Mouse (Mus musculus) liver, embryonic 16.5 days (tissue): Measurements from ENCODE around the gene Slc35e2. TPM values are rescaled to one million over a fixed set of nuclear protein-coding genes. Genes with fewer than 3 reads are reported as not detected.
A peak's percentile ranks its signal among the peaks of the same experiment; 100 is the strongest.
"Not testable (repeated sequence)": the region's sequence is repeated elsewhere in the genome, so short reads cannot be mapped to it uniquely, and the experiment has no call there.

Source experiments
- ATAC-seq: fragments of 200-750 bp; cut with Nextera tagmentation; 2 replicates; pipeline ENCODE4 v1.8.0; 2017; ENCODE audit warnings: low read depth, mild to moderate bottlenecking, moderate number of reproducible peaks, moderate library complexity
- H3K27ac ChIP-seq: fragments of 300-500 bp; sonication (generic); 2 replicates; pipeline ENCODE4 v1.5.1; 2014; ENCODE audit warnings: mild to moderate bottlenecking, low read length
- H3K27me3 ChIP-seq: fragments of 300-500 bp; sonication (generic); 2 replicates; pipeline ENCODE4 v1.6.1; 2014; ENCODE audit warnings: low read depth, low read length, mixed read lengths; ENCODE audit not compliant: control insufficient read depth, insufficient read depth
- H3K36me3 ChIP-seq: fragments of 300-500 bp; sonication (generic); 2 replicates; pipeline ENCODE4 v1.6.1; 2014; ENCODE audit warnings: mild to moderate bottlenecking; ENCODE audit not compliant: control insufficient read depth, insufficient read depth
- H3K4me1 ChIP-seq: fragments of 300-500 bp; sonication (generic); 2 replicates; pipeline ENCODE4 v1.6.1; 2014; ENCODE audit warnings: low read depth, low read length, mixed read lengths; ENCODE audit not compliant: control insufficient read depth
- H3K4me2 ChIP-seq: fragments of 300-500 bp; sonication (generic); 2 replicates; pipeline ENCODE4 v1.6.1; 2014; ENCODE audit warnings: low read depth, low read length, mixed read lengths
- H3K4me3 ChIP-seq: fragments of 300-500 bp; sonication (generic); 2 replicates; pipeline ENCODE4 v1.5.1; 2014; ENCODE audit warnings: low read depth, mild to moderate bottlenecking, low read length
- H3K9ac ChIP-seq: fragments of 300-500 bp; sonication (generic); 2 replicates; pipeline ENCODE4 v1.6.1; 2014; ENCODE audit warnings: low read depth, low read length
- H3K9me3 ChIP-seq: fragments of 300-500 bp; sonication (generic); replicated peaks from 2 replicates; pipeline ENCODE4 v1.6.1; 2016; ENCODE audit warnings: low read length; ENCODE audit not compliant: control insufficient read depth
- WGBS: fragments of 180-500 bp; shearing (Covaris S2); extraction: QIAGEN DNeasy Blood & Tissue Kit; methylation state at CpG from one replicate; pipeline ENCODE4 v1.1.7; 2014; ENCODE audit not compliant: insufficient replicate concordance; 5-methylcytosine and 5-hydroxymethylcytosine counted together
- polyA plus RNA-seq: library from polyadenylated mRNA; unstranded; fragments of >200 nt; fragmentation: Nextera tagmentation; extraction: Ambion mirVana; gene quantifications from 2 replicates; pipeline ENCODE4 v1.2.1, GENCODE M21; 2015

Slc35e2 gene
- polyA plus RNA-seq, 1 experiment from 2014 or later: 6.4 TPM

DNA sequence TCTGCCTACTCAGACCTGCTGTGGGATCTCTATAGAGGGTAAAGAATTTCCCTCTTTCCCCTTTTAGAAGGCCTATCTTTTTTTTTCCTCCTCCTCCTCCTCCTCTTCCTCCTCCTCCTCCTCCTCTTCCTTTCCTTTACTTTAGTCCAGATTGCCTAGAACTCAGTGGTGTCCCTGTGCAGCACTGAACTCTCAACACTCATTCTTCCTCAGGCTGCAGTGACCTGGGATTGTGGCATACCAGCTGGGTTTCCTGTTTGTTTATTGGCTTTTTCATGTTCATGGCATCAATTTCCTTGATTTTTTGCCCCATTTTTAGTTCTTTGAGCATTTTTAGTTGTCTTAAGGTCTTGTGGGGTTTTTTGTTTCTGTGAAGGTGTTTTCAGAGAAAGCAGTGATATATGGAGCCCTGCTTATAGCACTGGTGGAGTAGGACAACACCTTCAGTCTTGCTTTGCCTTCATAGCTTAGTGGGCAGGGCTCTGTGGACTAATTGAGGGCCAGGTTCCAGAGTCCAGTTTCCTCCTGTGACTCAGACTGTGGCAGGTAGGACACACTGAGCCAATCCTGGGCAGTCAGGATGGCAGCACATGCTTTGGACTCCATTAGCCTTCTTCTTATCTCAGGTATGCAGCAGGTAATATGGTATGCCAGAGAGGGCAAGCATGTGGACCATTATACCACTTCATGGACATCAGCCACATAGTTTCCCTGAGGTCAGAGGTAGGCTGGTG, 34.7 kb downstream of the Slc35e2 start:
- Histone ChIP-seq H3K4me2 (no peak overlapping the region), H3K4me3 (no peak overlapping the region), H3K4me1 (no peaks in the 10 kb centered on the region), H3K27me3 (no peaks in the 10 kb centered on the region), H3K9me3 (no peaks in the 10 kb centered on the region), H3K27ac (no peak overlapping the region), H3K9ac (no peak overlapping the region), H3K36me3 (peaks cover 49% of the 10 kb centered on the region)
- ATAC-seq: no peak

DNA sequence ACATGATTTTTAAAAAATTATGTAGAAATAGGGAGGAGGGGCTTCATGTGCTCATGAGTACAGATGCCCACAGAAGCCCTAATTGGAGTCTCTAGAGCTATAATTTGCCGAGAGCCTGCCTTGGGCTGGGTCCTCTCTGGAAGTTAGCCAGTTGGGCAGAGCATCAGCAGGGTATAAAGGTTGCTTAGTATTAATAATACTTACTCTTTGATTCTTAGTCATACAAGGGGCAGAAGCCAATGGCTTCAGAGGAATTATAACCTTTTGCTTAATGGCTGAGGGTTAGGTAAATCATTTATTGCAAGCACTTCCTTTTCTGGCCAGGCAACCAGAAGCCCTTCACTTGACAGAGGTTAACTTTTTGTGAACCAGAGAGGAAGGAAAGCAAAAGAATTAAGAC, 42.3 kb downstream of the Slc35e2 start:
- Histone ChIP-seq H3K4me2 (no peak overlapping the region), H3K9ac (no peak overlapping the region), H3K27ac (no peak overlapping the region), H3K36me3 (peaks cover 58% of the 10 kb centered on the region), H3K27me3 (no peaks in the 10 kb centered on the region), H3K4me1 (no peaks in the 10 kb centered on the region), H3K9me3 (no peaks in the 10 kb centered on the region), H3K4me3 (no peak overlapping the region)
- no peak for ATAC-seq
- 91% methylated on average over 1 of the region's 1 CpGs for WGBS

DNA sequence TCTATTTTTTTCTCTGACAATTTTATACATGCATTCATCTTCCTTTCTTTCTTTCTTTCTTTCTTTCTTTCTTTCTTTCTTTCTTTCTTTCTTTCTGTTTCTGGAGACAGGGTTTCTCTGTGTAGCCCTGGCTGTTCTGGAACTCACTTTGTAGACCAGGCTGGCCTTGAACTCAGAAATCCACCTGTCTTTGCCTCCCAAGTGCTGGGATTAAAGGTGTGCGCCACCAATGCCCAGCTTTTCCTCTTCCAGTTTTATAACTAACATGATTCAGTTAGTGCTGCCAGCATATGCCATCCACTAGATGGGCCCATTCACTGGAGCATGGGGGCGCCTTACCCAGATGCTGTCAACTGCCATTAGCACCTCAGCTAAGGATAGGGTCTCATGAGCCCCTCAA, 44.1 kb downstream of the Slc35e2 start, which contains the start of gene Gm10563:
TSS of gene Gm10563 (minus strand) at position 101 of the 400 bp plus-strand sequence.
- H3K27me3 ChIP-seq, H3K9me3 ChIP-seq, H3K9ac ChIP-seq, H3K27ac ChIP-seq, H3K4me3 ChIP-seq, H3K4me1 ChIP-seq, H3K4me2 ChIP-seq, ATAC-seq: not testable (repeated sequence)
- peaks cover 63% of the 10 kb centered on the region for H3K36me3 ChIP-seq
- 85% methylated on average over 2 of the region's 2 CpGs for WGBS

DNA sequence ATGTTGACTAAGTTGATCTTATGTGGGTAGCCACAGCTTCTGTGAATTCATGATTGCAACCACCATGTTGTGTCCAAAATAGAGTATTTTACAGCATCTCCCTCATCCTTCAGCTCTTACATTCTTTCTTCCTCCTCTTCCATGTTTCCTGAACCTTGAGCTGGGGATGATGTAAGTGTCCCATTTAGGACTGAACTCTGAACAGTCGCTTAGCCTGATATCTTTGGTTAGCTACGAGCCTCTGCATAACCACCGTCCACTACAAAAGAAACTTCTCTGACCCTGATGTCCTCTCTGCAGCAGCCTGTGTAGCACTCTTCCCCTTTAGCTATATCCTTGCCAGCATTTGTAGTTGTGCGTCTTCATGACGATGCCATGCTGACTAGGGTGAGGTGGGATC, 44.5 kb downstream of the Slc35e2 start:
- H3K4me2 ChIP-seq: no peak overlapping the region
- no peak overlapping the region for H3K9ac ChIP-seq

DNA sequence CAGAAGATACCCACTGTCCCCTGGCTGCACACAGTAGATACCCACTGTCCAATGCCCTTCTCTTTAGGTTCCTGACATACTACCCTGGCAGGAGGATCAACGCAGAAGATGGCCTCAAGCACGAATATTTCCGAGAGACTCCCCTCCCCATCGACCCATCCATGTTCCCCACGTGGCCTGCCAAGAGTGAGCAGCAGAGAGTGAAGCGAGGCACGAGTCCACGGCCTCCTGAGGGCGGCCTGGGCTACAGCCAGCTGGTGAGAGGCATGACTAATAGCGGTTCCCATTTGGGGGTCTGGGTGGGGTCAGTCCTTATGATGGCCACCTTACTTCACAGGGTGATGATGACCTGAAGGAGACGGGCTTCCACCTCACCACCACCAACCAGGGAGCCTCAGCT, 48.1 kb downstream of the Slc35e2 start:
- Histone ChIP-seq H3K36me3 (peaks cover 32% of the 10 kb centered on the region), H3K9ac (no peak overlapping the region), H3K9me3 (no peaks in the 10 kb centered on the region), H3K27ac (no peak overlapping the region), H3K4me2 (no peak overlapping the region), H3K4me3 (no peak overlapping the region), H3K4me1 (peaks cover 13% of the 10 kb centered on the region), H3K27me3 (peaks cover 32% of the 10 kb centered on the region)
- WGBS: 80% methylated on average over 11 of the region's 11 CpGs
- ATAC-seq: no peak

More for the DNA sequence above, 44.5 kb downstream of the Slc35e2 start:
- no peak overlapping the region for H3K4me3 ChIP-seq
- H3K4me1 ChIP-seq: no peaks in the 10 kb centered on the region
- H3K27me3 ChIP-seq: no peaks in the 10 kb centered on the region
- H3K9me3 ChIP-seq: no peaks in the 10 kb centered on the region
- peaks cover 59% of the 10 kb centered on the region for H3K36me3 ChIP-seq
- H3K27ac ChIP-seq: no peak overlapping the region
- WGBS: 75% methylated on average over 5 of the region's 5 CpGs
- no peak for ATAC-seq

DNA sequence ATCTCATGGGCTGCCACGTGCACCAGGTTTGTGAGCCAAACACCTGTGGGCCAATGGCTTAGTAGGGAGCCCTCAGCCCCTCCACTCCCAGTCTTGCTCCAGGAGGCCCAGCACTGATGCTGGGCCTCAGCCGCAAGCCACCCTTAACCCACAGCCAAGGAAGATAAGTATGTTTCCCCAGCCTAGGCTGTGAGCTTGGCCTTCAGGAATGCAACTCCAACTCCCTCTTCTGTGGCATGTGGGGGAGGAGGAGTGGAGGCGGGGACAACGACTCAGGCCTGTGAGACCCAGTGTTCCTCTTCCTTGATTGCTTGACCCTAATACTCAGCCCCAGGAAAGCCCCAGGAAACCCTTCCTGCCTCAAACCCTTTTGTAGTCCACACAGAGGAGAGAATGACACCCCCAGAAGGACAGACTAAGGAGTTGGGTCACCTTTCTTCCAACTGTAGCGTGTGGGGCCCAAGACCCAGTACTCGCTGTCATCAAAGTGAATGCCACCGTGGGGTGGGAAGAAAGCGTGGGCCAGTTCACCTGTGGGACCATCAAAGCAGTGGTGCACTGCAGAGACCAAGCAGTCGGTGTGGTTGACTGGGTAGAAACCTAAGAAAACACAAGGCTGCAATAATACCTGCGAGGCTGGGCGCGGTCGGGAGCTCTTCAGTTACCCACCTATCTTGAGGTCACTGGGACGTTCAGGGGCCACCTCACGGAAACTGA, 50.5 kb downstream of the Slc35e2 start:
- Histone ChIP-seq H3K27ac (no peak overlapping the region), H3K9me3 (no peaks in the 10 kb centered on the region), H3K4me3 (no peak overlapping the region), H3K9ac (no peak overlapping the region), H3K4me1 (peaks cover 22% of the 10 kb centered on the region), H3K4me2 (no peak overlapping the region), H3K27me3 (peaks cover 45% of the 10 kb centered on the region), H3K36me3 (peaks cover 32% of the 10 kb centered on the region)
- WGBS: 56% methylated on average over 15 of the region's 15 CpGs
- ATAC-seq: 0 out of 2 replicates have a peak, but pooled peaks have one; percentile 6

DNA sequence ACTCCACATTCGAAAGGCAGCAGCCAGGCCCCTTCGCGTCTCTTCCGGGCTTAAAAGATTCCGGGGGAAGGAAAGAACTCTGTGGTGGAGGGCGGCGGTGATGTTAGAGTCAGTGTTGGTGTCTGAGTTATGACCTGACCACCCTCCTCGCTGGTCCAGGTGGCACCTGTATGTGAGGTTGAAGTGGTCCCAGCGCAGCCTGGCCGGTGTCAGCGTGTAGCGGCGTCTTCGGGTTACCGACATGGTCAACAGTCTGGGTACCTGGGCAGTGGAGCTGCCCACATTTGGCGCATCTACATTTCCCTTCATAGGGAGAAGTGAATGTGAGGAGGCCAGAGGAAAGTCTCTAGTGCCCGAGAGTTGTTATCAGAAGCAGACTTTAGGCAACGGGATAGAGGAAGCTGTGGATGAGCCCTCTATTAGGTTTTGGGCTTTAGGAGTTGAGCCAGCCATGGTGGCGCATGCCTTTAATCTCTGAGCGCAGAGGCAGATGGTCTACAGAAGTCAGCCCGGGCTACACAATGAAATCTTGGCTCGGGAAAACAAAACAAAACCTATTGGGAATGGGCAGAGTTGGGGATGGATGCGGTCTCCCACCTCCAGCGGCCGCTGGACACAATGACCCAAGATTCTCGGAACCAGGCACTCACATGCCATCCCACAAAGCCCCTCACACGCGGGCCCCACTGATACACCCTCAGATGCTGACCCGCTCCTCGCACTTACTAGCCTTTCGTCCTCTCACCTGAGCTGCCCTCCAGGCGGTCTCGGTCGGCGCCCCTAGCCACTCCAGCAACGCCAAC, 51.3 kb downstream of the Slc35e2 start:
- Histone ChIP-seq H3K9me3 (no peaks in the 10 kb centered on the region), H3K27me3 (peaks cover 45% of the 10 kb centered on the region)

DNA sequence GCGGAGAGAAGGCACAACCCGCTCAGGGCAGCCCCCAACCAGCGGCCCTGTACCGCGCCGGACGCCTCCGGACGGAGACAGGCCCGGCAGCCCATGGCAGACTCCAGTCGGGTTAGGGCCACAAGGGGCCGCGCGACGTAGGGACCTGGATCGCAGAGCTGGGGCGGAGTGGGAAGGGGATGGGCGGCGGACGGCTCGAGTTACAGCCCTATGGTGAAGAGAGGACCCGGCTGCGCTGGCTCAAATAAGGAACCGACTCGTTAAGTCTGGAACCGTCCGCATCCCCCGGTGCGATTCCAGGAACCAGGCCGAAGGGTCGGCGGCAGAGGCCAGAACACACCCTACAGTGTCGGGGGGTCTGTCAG, 51.9 kb downstream of the Slc35e2 start, which contains the start of gene Mmp23:
TSS of gene Mmp23 (minus strand) at position 299 of the 365 bp plus-strand sequence.
- peak within 1 kb of the TSS; percentile 59 for H3K4me2 ChIP-seq
- WGBS: 1% methylated on average over 33 of the region's 33 CpGs
- peaks cover 45% of the 10 kb centered on the region for H3K27me3 ChIP-seq
- H3K36me3 ChIP-seq: peaks cover 22% of the 10 kb centered on the region
- no peak within 1 kb of the TSS for H3K27ac ChIP-seq
- no peak within 1 kb of the TSS; the same call in 1 of the 2 replicates for H3K9ac ChIP-seq
- H3K4me3 ChIP-seq: peak within 1 kb of the TSS; percentile 51
- no peaks in the 10 kb centered on the region for H3K9me3 ChIP-seq
- no peak for ATAC-seq
- H3K4me1 ChIP-seq: peaks cover 22% of the 10 kb centered on the region

More for the DNA sequence above, 51.3 kb downstream of the Slc35e2 start:
- no peak for ATAC-seq
- Histone ChIP-seq H3K4me3 (peak overlapping the region; percentile 34), H3K36me3 (peaks cover 28% of the 10 kb centered on the region), H3K9ac (no peak overlapping the region; the same call in 1 of the 2 replicates), H3K4me2 (peak overlapping the region; percentile 45), H3K4me1 (peaks cover 22% of the 10 kb centered on the region), H3K27ac (no peak overlapping the region)
- WGBS: 22% methylated on average over 36 of the region's 36 CpGs
